Mouse (Mus musculus) kidney, postnatal 10 days (tissue): Measurements from ENCODE around the gene Zfp457.
"Not testable (repeated sequence)": the region's sequence is repeated elsewhere in the genome, so short reads cannot be mapped to it uniquely, and the experiment has no call there.

Experiments
- DNase-seq: peaks from one replicate; pipeline ENCODE4 v3.0.0; 2021; ENCODE audit warnings: mixed read lengths

Zfp457 gene

GRCm38 (mm10) chr13:67305822-67306672, at the start of gene Zfp457:
Zfp457 (minus strand) TSS chr13:67306485.
- peak; percentile 91 for DNase-seq

GRCm38 (mm10) chr13:67351854-67352253, 45.6 kb upstream of the Zfp457 start:
- DNase-seq: no peak

GRCm38 (mm10) chr13:67343422-67343821, 37.1 kb upstream of the Zfp457 start:
- DNase-seq: no peak

DNA sequence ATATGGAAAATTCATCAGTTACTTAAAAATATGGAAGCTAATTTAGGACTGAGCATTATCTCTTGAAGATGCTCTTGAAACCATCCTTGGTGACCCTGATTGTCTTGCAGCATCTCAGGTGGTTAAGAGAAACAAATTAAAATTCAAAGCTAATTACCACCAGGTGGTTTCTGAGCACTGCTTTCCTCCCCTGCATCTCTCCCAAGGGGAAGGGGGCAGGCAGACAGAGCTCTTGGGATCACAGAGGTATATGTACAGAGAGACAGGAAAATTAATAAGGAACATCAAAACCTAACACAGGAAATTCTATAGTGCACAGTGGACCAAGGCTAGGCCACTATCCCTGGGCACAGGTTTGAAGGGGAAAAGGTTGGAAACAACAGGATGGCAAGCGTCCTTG, 26.6 kb upstream of the Zfp457 start:
- DNase-seq: no peak

GRCm38 (mm10) chr13:67332019-67332724, 25.9 kb upstream of the Zfp457 start, which contains the start of gene Zfp595:
Zfp595 (minus strand) TSS chr13:67332570.
- DNase-seq: peak; percentile 89

DNA sequence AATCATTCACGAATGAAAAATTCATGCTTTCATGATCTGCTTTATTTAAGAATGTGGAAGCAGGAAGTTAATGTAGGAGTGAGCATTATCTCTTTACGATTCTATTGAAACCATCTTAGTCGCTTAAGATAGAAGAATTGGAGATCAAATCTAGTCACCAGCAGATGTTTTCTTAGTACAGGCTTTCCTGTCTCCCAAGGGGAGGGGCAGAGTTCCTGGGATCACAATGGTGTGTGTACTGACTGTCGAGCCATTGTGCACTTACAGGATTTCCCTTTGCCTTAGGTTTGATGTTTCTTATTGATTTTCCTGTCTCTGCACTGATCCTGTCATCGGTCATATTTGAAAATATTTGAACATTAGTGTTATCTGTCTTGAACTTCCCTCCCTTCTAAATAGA, 433 bp upstream of the Zfp457 start:
- DNase-seq: no peak

DNA sequence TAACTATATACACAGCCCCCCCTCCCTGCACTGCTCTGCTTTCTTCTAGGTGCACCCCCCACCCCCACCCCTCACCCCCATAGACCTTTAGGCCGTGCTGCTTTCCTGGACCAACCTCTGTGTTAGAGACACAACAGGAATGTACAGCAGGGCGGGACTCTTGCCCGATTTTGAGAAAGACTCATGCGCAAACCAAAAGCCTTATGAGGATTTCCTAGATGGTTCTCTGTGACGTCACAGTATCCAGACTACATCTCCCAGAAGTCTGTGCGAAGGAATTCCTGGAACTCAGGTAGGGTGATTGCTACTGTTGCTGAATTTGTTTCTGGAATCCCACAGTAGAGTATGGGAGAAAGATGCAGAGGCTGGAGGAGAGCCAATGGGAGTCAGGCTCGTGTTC, 28.0 kb downstream of the Zfp457 start, which contains the start of gene Zfp458:
Gene Zfp458 (minus strand): TSS at position 153 of the 400 bp plus-strand sequence.
- peak; percentile 25 for DNase-seq

DNA sequence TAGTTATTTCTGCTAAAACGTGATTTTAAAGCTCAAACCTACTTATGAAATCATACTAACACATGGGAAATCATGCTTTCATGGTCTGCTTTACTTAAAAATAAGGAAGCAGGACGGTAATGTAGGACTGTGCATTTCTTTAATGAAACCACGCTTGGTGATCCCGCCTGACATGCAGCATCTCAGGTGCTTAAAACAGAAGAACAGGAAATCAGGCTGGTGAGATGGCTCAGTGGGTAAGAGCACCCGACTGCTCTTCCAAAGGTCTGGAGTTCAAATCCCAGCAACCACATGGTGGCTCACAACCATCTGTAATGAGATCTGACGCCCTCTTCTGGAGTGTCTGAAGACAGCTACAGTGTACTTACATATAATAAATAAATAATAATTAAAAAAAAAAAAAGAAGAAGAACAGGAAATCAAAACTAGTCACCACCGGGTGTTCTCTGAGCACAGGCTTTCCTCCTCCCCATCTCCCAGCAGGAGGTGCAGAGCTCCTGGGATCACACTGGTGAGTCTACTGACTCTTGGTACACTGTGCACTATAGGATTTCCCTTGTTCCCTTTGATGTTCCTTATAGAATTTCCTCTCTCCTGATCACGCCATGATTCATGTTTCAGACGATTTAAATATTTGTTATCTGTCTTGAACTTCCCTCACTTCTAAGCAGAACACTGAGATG, 36.8 kb downstream of the Zfp457 start:
- DNase-seq: not testable (repeated sequence)

DNA sequence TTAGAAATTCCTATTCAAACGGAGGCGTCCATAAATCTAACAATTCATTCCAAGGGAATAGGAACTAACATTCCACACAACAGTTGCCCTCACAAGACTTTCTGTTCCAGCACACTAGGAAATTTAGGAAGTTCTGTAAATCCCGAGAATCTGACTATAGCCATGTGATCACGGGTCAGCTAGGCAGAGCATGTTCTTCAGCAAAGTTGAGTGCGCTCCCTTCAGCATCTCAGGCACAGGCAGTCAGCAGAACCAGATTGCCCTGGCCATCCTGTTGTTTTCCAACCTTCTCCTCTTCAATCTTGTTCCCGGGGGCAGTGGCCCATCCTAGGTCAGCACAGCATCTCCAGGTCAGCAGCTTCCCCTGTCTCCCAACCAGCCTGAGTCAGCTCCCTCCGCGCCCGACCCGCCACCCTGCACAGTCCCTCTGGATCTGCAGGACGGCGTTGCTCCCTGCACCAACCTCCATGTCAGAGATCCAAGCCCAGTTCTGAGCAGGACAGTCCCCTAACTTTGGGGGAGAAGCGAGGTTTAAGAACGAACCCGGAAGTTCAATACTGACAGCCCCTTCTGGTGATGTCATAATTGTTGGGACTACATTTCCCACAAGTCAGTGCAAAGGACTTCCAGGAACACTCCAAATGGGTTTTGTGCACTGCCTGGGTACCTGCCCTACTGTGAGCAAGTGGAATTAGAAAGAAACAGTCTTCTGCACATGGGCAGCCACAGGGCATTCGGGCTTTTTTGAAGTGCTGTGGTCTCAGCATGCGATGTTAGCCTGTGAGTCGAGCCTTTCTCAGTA, 37.5 kb downstream of the Zfp457 start:
- peak; percentile 72 for DNase-seq
